Mouse (Mus musculus) lung, adult 18-20 months (tissue): Measurements from ENCODE around the gene Gm973.
"Not testable (repeated sequence)": the region's sequence is repeated elsewhere in the genome, so short reads cannot be mapped to it uniquely, and the experiment has no call there.

ENCODE experiments used
- DNase-seq, 2 experiments: peaks; one replicate each; pipeline ENCODE4 v3.0.0; 2022; ENCODE audit warnings: mixed read lengths in 2 of 2

Gm973 gene

GRCm38 (mm10) chr1:59633056-59633455 is 117.0 kb downstream of the Gm973 start:
- DNase-seq, result no peak

- DNase-seq, result no peak
These were observed 120.3 kb downstream of the Gm973 start for GRCm38 (mm10) chr1:59636349-59636748.

- no peak for DNase-seq
These were observed 122.3 kb downstream of the Gm973 start for GRCm38 (mm10) chr1:59638371-59638770.

GRCm38 (mm10) chr1:59642488-59642887 is 126.4 kb downstream of the Gm973 start:
- DNase-seq, result no peak

- DNase-seq, result not testable (repeated sequence)
These were observed 130.4 kb downstream of the Gm973 start for GRCm38 (mm10) chr1:59646502-59646901.

- DNase-seq, result no peak
These were observed 135.2 kb downstream of the Gm973 start for GRCm38 (mm10) chr1:59651201-59651819.

- no peak for DNase-seq
These were observed 137.3 kb downstream of the Gm973 start for GRCm38 (mm10) chr1:59653243-59653911.

GRCm38 (mm10) chr1:59656244-59657171 is 140.4 kb downstream of the Gm973 start:
- no peak for DNase-seq

GRCm38 (mm10) chr1:59663456-59664135 is 147.5 kb downstream of the Gm973 start:
- DNase-seq, result no peak

- DNase-seq, result no peak
These were observed 152.8 kb downstream of the Gm973 start for GRCm38 (mm10) chr1:59668871-59669270.

- DNase-seq, result peak; percentile 24 to 29
These were observed 154.0 kb downstream of the Gm973 start for GRCm38 (mm10) chr1:59669962-59670630.

GRCm38 (mm10) chr1:59670641-59671168 is 154.6 kb downstream of the Gm973 start, which contains the start of gene Sumo1:
Sumo1 (minus strand) TSS chr1:59670834.
- DNase-seq, result peak; percentile 86 to 90

- DNase-seq, result no peak
These were observed 157.6 kb downstream of the Gm973 start for GRCm38 (mm10) chr1:59673661-59674060.

- DNase-seq, result peak in 1 of 2 experiments; percentile 26
These were observed 168.1 kb downstream of the Gm973 start for GRCm38 (mm10) chr1:59683926-59684818.

- DNase-seq, result peak; percentile 92 to 94
These were observed 169.0 kb downstream of the Gm973 start, which contains the start of gene Nop58 for GRCm38 (mm10) chr1:59684819-59685755. Nop58 (plus strand) TSS chr1:59684971.
